Mouse (Mus musculus) regulatory T cell (primary cell): Measurements from ENCODE around the gene Thumpd3.

Experiments used
- in situ Hi-C: fragments of 300-600 bp; cut with MboI, MseI; formaldehyde crosslinking; loops from one replicate; pipeline ENCODE4 v1.15.1; 2025; ENCODE audit warnings: high pct_unique_total_duplicates

Thumpd3 gene

GRCm38 (mm10) chr6:113036463-113037175 is 9.4 kb upstream of the Thumpd3 start:
- in situ Hi-C loops: no loop called here

- in situ Hi-C loops: no loop called here
Observed at GRCm38 (mm10) chr6:113037946-113038734, 7.9 kb upstream of the Thumpd3 start.

- in situ Hi-C loops: no loop called here
Observed at GRCm38 (mm10) chr6:113038735-113039058, 7.3 kb upstream of the Thumpd3 start.

GRCm38 (mm10) chr6:113040319-113040718 is 5.7 kb upstream of the Thumpd3 start:
- in situ Hi-C loops: loop anchor here (10.0 kb wide), 2 partner anchors 194 to 654 kb away; partner anchors contain the start of genes Mtmr14 and Tatdn2

GRCm38 (mm10) chr6:113041215-113041990 is 4.6 kb upstream of the Thumpd3 start:
- in situ Hi-C loops: loop anchor here (10.0 kb wide), 2 partner anchors 193 to 653 kb away; partner anchors contain the start of genes Mtmr14 and Tatdn2

GRCm38 (mm10) chr6:113045575-113045974 is 450 bp upstream of the Thumpd3 start:
- in situ Hi-C loops: loop anchor here (5.0 to 10.0 kb wide), 3 partner anchors 189 to 649 kb away; partner anchors contain the start of genes Mtmr14 and Tatdn2

GRCm38 (mm10) chr6:113047016-113047746 is 1.2 kb downstream of the Thumpd3 start:
- in situ Hi-C loops: loop anchor here (5.0 to 10.0 kb wide), 3 partner anchors 188 to 648 kb away; partner anchors contain the start of genes Mtmr14 and Tatdn2

GRCm38 (mm10) chr6:113048371-113048770 is 2.3 kb downstream of the Thumpd3 start:
- in situ Hi-C loops: loop anchor here (5.0 to 10.0 kb wide), 3 partner anchors 186 to 646 kb away; partner anchors contain the start of genes Mtmr14 and Tatdn2

GRCm38 (mm10) chr6:113049159-113049558 is 3.1 kb downstream of the Thumpd3 start:
- in situ Hi-C loops: loop anchor here (5.0 to 10.0 kb wide), 3 partner anchors 186 to 646 kb away; partner anchors contain the start of genes Mtmr14 and Tatdn2

- in situ Hi-C loops: no loop called here
Observed at GRCm38 (mm10) chr6:113052972-113053371, 6.9 kb downstream of the Thumpd3 start.

- in situ Hi-C loops: no loop called here
Observed at GRCm38 (mm10) chr6:113054552-113055107, 8.6 kb downstream of the Thumpd3 start.

GRCm38 (mm10) chr6:113060892-113061563 is 15.0 kb downstream of the Thumpd3 start:
- in situ Hi-C loops: loop anchor here (5.0 to 10.0 kb wide), 2 partner anchors 54 to 256 kb away; no protein-coding TSS in a partner anchor

- in situ Hi-C loops: loop anchor here (5.0 to 10.0 kb wide), 2 partner anchors 53 to 255 kb away; no protein-coding TSS in a partner anchor
Observed at GRCm38 (mm10) chr6:113062253-113062652, 16.2 kb downstream of the Thumpd3 start.

GRCm38 (mm10) chr6:113063363-113063762 is 17.3 kb downstream of the Thumpd3 start:
- in situ Hi-C loops: loop anchor here (5.0 to 10.0 kb wide), 2 partner anchors 51 to 254 kb away; no protein-coding TSS in a partner anchor

GRCm38 (mm10) chr6:113065186-113065585 is 19.2 kb downstream of the Thumpd3 start:
- in situ Hi-C loops: loop anchor here (10.0 kb wide), 1 partner anchor 50 kb away; no protein-coding TSS in a partner anchor

GRCm38 (mm10) chr6:113069154-113069553 is 23.1 kb downstream of the Thumpd3 start:
- in situ Hi-C loops: loop anchor here (10.0 kb wide), 1 partner anchor 46 kb away; no protein-coding TSS in a partner anchor

- in situ Hi-C loops: no loop called here
Observed at GRCm38 (mm10) chr6:113075261-113075660, 29.2 kb downstream of the Thumpd3 start.

GRCm38 (mm10) chr6:113076012-113076685 is 30.1 kb downstream of the Thumpd3 start:
- in situ Hi-C loops: no loop called here
